8 mouse cellular contexts compared by ENCODE assay signal in the genomic region with DNA sequence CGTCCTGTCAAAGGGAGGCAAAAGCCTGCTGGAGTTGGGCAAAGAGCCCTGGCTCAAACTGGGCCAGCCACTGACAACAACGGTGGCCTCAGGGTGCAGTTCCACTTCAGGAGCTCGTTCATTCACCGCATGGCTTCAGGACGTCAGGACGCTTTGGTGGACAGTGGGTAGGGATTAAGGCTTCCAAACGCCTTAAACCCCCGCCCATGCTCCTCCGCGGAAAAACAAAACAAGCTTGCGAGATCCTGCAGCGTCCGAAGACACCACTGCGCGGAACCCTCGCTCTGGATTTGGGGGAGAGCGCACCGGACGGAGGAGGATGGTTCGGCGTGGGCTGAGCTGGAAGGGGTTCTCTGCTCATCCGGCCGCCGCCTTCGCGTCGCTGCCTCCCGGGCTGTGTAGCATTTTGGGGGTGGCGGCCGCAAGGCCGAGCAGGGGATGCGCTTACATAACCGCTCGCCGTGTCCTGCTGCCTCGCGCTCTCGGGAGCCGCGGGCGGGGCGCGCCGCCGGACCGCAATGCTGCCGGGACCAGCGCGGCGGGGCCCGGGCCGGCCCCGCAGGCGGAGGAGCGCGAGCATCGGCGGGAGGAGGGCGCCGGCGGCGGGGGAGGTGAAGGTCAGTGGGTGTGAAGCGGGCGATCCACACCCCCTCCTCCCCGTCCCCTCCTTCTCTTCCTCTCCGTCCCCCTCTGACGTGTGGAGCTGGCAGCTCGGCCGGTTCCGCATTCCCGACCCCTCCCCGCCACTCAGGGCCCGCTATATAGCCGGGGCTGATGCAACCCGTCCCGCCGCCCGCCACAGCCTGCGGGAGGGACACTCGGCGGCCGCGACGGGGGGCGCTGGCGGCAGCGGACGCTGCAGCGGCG. TPM values are rescaled to one million over a fixed set of nuclear protein-coding genes. Genes with fewer than 3 reads are reported as not detected.
A peak's percentile ranks its signal among the peaks of the same experiment; 100 is the strongest.
DNase-seq lines count a peak whose midpoint lies in the region; ATAC-seq and TF ChIP-seq lines count a peak whose summit lies in the region.

A gene (plus strand): TSS at position 417 of the 867 bp plus-strand sequence.

- TF ChIP-seq POLR2A in olfactory bulb, adult 2 months (IDR thresholded peaks at IDR 0.05; ENCODE audit: insufficient read depth, low read depth, low read length), result no peak; the same call in none of the 2 replicates

- peak; percentile 81 for ATAC-seq in forebrain, postnatal 0 days
- peak; percentile 96 for ATAC-seq in lung, embryonic 15.5 days (ENCODE audit: borderline replicate concordance, extremely low read depth, low FRiP score, low TSS enrichment)

- peak within 1 kb of the TSS; percentile 82 for H3K27ac ChIP-seq in forebrain, postnatal 0 days (ENCODE audit: low read depth, low read length)
- peak within 1 kb of the TSS; percentile 93 for H3K27ac ChIP-seq in lung, embryonic 15.5 days
- peak within 1 kb of the TSS; percentile 99 for H3K27ac ChIP-seq in olfactory bulb, adult 2 months (ENCODE audit: insufficient read depth, low read depth, low read length)

- intact Hi-C loops in heart, postnatal 36 days (cut with DNase I), result loop anchor here (1.0 to 2.0 kb wide), 3 partner anchors 28 to 67 kb away; no protein-coding TSS in a partner anchor

- WGBS in forebrain, postnatal 0 days, result 1% methylated on average over 73 of the region's 90 CpGs
- WGBS in lung, embryonic 15.5 days, result under 1% methylated on average over 76 of the region's 90 CpGs
- under 1% methylated on average over 90 of the region's 90 CpGs for WGBS in olfactory bulb, adult 2 months

- H3K4me2 ChIP-seq in forebrain, postnatal 0 days (ENCODE audit: low read depth), result peak within 1 kb of the TSS; percentile 92
- peak within 1 kb of the TSS; percentile 94 for H3K4me2 ChIP-seq in lung, embryonic 15.5 days

- H3K36me3 ChIP-seq in E14TG2a.4 (ENCODE audit: insufficient read depth, low read length), result no peaks in the 10 kb centered on the region
- no peaks in the 10 kb centered on the region for H3K36me3 ChIP-seq in forebrain, postnatal 0 days (ENCODE audit: insufficient read depth)
- no peaks in the 10 kb centered on the region for H3K36me3 ChIP-seq in lung, embryonic 15.5 days

- H3K4me3 ChIP-seq in E14TG2a.4 (replicated peaks; ENCODE audit: low read length), result peak within 1 kb of the TSS; percentile 83
- peak within 1 kb of the TSS; percentile 85 for H3K4me3 ChIP-seq in forebrain, postnatal 0 days (ENCODE audit: low read depth, low read length)
- H3K4me3 ChIP-seq in lung, embryonic 15.5 days, result peak within 1 kb of the TSS; percentile 86
- H3K4me3 ChIP-seq in olfactory bulb, adult 2 months (ENCODE audit: insufficient read depth, low read depth, low read length), result peak within 1 kb of the TSS; percentile 81

- H3K27me3 ChIP-seq in E14TG2a.4 (ENCODE audit: insufficient read depth, low read length), result peaks cover 90% of the 10 kb centered on the region
- H3K27me3 ChIP-seq in forebrain, postnatal 0 days (ENCODE audit: insufficient read depth, low read length), result no peaks in the 10 kb centered on the region; the same call in 1 of the 2 replicates
- H3K27me3 ChIP-seq in lung, embryonic 15.5 days, result no peaks in the 10 kb centered on the region

- H3K9me3 ChIP-seq in E14TG2a.4 (ENCODE audit: low read length), result no peaks in the 10 kb centered on the region; the same call in 1 of the 2 replicates
- no peaks in the 10 kb centered on the region for H3K9me3 ChIP-seq in forebrain, postnatal 0 days (ENCODE audit: low read length)
- no peaks in the 10 kb centered on the region for H3K9me3 ChIP-seq in lung, embryonic 15.5 days

- peaks cover 41% of the 10 kb centered on the region for H3K4me1 ChIP-seq in E14TG2a.4 (replicated peaks; ENCODE audit: low read depth, low read length)
- peaks cover 6% of the 10 kb centered on the region for H3K4me1 ChIP-seq in forebrain, postnatal 0 days (ENCODE audit: insufficient read depth)
- H3K4me1 ChIP-seq in lung, embryonic 15.5 days, result peaks cover 41% of the 10 kb centered on the region
- H3K4me1 ChIP-seq in olfactory bulb, adult 2 months (ENCODE audit: control insufficient read depth, insufficient read depth, low read length), result peaks cover 39% of the 10 kb centered on the region

- TF ChIP-seq CTCF in E14TG2a.4 (conservative IDR thresholded peaks at IDR 0.05; ENCODE audit: low read length), result no peak
- TF ChIP-seq CTCF in forebrain, postnatal 0 days (IDR thresholded peaks at IDR 0.05; ENCODE audit: low read depth), result peak; percentile 57
- 0 out of 2 replicates have a peak, but pooled peaks have one; percentile 6 for TF ChIP-seq CTCF in olfactory bulb, adult 2 months (IDR thresholded peaks at IDR 0.05; ENCODE audit: insufficient read depth, low read depth, low read length)

- peak; percentile 79 to 85 for DNase-seq in cerebellum, adult 18-20 months
- peak; percentile 75 for DNase-seq in forebrain, postnatal 0 days
- peak; percentile 96 to 97 for DNase-seq in heart, postnatal 36 days
- DNase-seq in layer of hippocampus, adult 8-10 months (ENCODE audit: low spot score in 2 of 2), result peak; percentile 60 to 76
- DNase-seq in thymus, adult 18-20 months, result peak; percentile 45

- H3K9ac ChIP-seq in forebrain, postnatal 0 days, result peak within 1 kb of the TSS; percentile 90
- H3K9ac ChIP-seq in lung, embryonic 15.5 days, result peak within 1 kb of the TSS; percentile 87

RNA-seq across cellular contexts. Expression of the gene that starts here (rescaled TPM):
- total RNA-seq in forebrain, postnatal 0 days (2014; rRNA removed), result 10.4 and 17.2 TPM in 2 replicates
- 0.24 and 0.60 TPM in 2 replicates for polyA plus RNA-seq in forebrain, postnatal 0 days (2015; fragmentation: Nextera tagmentation; extraction: Ambion mirVana)
- 1 to 10 TPM; 8.7 to 9.0 TPM for total RNA-seq in heart, postnatal 36 days (2021)
- 10 to 100 TPM; 41.8 to 54.1 (median 44.0) TPM for total RNA-seq in layer of hippocampus, adult 8-10 months (2022)
- 0.89 and 1.6 TPM in 2 replicates for polyA plus RNA-seq in lung, embryonic 15.5 days (2015; fragmentation: Nextera tagmentation; extraction: Ambion mirVana)
- polyA plus RNA-seq in olfactory bulb, adult 2 months (2012; ENCODE audit: insufficient read depth, insufficient read length, low replicate concordance, missing spikeins), result not detected in 2 replicates

Comparison
In these comparisons a context has a peak if more than half of its experiments do, and no peak if none do; other contexts are left out.
1. Peak in every context shown above with its lines: DNase-seq, ATAC-seq, H3K4me3 ChIP-seq and H3K27ac ChIP-seq.
2. DNase-seq: peak in every context shown above with its lines; median percentile 96 in heart, postnatal 36 days; 82 in cerebellum, adult 18-20 months; 75 in forebrain, postnatal 0 days; 68 in layer of hippocampus, adult 8-10 months; 45 in thymus, adult 18-20 months.